In the genomic region with DNA sequence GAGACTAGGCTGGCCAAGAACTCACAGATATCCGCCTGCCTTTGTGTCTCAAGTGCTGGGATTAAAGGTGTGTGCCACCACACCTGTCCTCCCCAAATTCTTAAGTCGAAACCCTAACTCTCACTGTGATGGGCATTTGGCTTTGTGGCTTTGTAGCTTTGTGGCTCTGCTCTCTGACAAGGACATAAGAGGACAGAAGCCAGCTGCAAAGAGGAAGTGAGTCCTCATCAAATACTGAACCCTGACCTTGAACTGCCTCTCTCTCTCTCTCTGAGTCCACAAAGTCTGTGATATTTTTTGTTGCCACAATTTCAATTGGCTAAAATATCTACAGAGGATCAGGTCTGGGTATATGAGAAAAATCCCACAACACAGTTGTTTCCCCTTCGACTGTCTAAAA, we compare ENCODE assay signal across 28 mouse cellular contexts. TPM values are rescaled to one million over a fixed set of nuclear protein-coding genes. Genes with fewer than 3 reads are reported as not detected.
"Had no signal": no experiment of that assay in that cellular context is flagged by ENCODE, and none has a peak within 500 bp of the region (broad histone marks: within the 10 kb centered on the region; RNA-seq: fewer than 3 reads in every experiment).

No protein-coding gene starts in this region.

- H3K4me1 ChIP-seq: heart, embryonic 13.5 days; heart, embryonic 15.5 days; hindbrain, embryonic 12.5 days; intestine, embryonic 15.5 days; limb, embryonic 10.5 days; limb, embryonic 12.5 days; liver, embryonic 12.5 days had no signal

- H3K27me3 ChIP-seq: heart, embryonic 13.5 days; heart, embryonic 15.5 days; hindbrain, embryonic 12.5 days; intestine, embryonic 15.5 days; limb, embryonic 12.5 days; liver, embryonic 12.5 days had no signal

- H3K36me3 ChIP-seq: heart, embryonic 13.5 days; heart, embryonic 15.5 days; hindbrain, embryonic 12.5 days; intestine, embryonic 15.5 days; limb, embryonic 10.5 days; limb, embryonic 12.5 days; liver, embryonic 12.5 days had no signal

- H3K4me3 ChIP-seq: gastrocnemius, adult 2 months; heart, adult 2 months; heart, embryonic 13.5 days; heart, embryonic 15.5 days; hindbrain, embryonic 12.5 days; intestine, embryonic 15.5 days; layer of hippocampus, adult 2 months; left cerebral cortex, adult 2 months; limb, embryonic 10.5 days; limb, embryonic 12.5 days; liver, embryonic 12.5 days had no signal

- H3K4me2 ChIP-seq: heart, embryonic 11.5 days; heart, embryonic 13.5 days; heart, embryonic 15.5 days; hindbrain, embryonic 12.5 days; hindbrain, embryonic 14.5 days; intestine, embryonic 15.5 days; limb, embryonic 12.5 days; liver, embryonic 12.5 days had no signal

- H3K27ac ChIP-seq: heart, adult 2 months; heart, embryonic 13.5 days; heart, embryonic 15.5 days; hindbrain, embryonic 12.5 days; hindbrain, embryonic 14.5 days; intestine, embryonic 15.5 days; layer of hippocampus, adult 2 months; left cerebral cortex, adult 2 months; limb, embryonic 10.5 days; limb, embryonic 12.5 days; liver, embryonic 12.5 days; liver, embryonic 14.5 days had no signal

- H3K9ac ChIP-seq: heart, embryonic 13.5 days; heart, embryonic 15.5 days; hindbrain, embryonic 12.5 days; hindbrain, embryonic 14.5 days; intestine, embryonic 15.5 days; limb, embryonic 12.5 days; liver, embryonic 12.5 days; liver, embryonic 14.5 days had no signal

- H3K9me3 ChIP-seq: heart, embryonic 13.5 days; heart, embryonic 15.5 days; hindbrain, embryonic 12.5 days; intestine, embryonic 15.5 days; limb, embryonic 10.5 days; limb, embryonic 12.5 days; liver, embryonic 12.5 days had no signal

- DNase-seq: gastrocnemius, adult 2 months; gastrocnemius, postnatal 10 days; gastrocnemius, postnatal 25 days; heart, adult 11 months; heart, adult 2 months; heart, postnatal 14 days; heart, postnatal 36 days; kidney, adult 18-20 months; kidney, adult 8-10 months; kidney, postnatal 10 days; kidney, postnatal 25 days; kidney, postnatal 4 days; liver had no signal

- ATAC-seq: hindbrain, embryonic 16.5 days; inflammation-experienced regulatory T-cells, adult 6 months; intestine, embryonic 15.5 days; intestine, postnatal 0 days; liver, embryonic 12.5 days had no signal

RNA-seq across cellular contexts. Expression of gene Cpeb3, which starts 39.8 kb away (rescaled TPM):
- polyA plus RNA-seq: inflammation-experienced regulatory T-cells, adult 6 months had no signal
